Mouse (Mus musculus) right cerebral cortex, postnatal 25 days (tissue): ENCODE measurements around the gene Plxdc1.
A peak's percentile ranks its signal among the peaks of the same experiment; 100 is the strongest.

Source experiments
- DNase-seq: peaks from one replicate; pipeline ENCODE4 v3.0.0; 2022

The Plxdc1 gene

DNA sequence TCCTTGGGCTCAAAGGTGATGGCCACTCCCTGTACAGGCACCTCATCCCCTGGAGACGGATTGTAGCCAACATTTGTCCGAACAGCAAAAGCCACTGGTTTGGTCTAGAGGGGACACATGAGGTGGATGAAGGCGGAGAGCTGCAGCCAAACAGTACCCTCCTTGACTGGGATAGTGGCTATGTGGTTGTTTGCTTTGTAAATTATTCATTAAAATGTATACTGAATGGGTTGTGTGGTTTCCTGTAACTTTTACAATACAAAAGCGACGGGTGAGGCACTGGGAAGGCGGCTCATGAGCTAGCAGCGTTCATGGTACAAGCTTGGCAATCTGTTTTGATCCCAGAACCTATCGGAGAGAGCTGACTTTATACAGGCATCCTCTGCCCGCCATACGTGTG, 26.6 kb upstream of the Plxdc1 start:
- no peak for DNase-seq

DNA sequence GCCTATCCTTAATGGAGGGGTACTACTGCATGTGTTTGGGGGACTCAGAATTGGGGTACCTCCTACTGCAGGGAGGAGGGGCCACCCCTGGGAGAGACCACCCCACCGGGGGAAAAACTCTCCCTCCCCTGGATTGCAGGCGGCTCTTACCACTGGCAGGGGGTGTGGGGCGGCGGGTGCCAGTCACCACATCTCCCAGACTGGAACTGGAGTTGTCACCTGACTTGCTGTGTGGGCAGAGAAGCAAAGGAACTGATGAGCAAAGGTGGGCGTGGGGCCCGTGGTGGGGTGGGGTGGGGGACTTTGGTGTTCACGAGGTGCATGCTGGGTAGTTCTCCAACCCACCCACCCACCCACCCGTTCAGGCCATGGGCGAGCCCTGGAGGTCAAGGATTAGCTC, 25.5 kb upstream of the Plxdc1 start:
- no peak for DNase-seq

DNA sequence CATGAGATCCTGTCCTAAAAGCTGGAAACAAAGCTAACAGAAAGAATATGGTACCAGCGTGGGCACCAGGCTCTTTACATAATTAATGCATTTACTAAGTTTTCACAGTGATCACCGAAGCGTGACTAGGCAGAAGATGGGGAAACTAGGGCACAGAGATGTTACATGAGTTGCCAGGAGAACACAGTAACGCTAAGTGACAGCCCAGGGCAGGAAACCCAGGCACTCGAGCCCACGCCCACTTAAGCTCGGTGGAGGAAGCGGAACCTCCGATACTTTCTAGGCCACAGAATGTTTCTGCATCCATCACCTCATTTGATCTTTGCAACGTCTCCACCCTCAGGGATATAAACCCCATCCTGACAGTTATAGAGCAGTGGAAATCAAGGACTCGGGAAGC, 21.8 kb upstream of the Plxdc1 start:
- DNase-seq: no peak

DNA sequence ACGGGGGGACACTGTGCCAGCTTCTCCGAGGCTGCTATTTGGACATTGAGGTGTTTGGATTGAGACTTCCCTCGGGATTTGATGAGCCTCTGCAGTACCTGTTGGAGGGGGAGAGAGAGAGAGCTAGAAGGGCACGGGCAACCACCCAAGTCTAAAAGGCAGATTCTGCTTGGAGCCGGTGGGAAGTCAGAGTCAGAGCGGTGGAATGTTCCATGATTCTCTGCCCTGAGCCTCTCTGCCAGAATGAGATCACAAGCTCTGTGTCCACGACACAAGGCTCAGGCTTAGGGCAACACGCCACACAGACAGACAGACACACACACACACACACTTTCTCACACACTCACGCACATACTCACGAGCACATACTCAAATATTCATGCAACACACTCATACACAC, 19.4 kb upstream of the Plxdc1 start:
- DNase-seq: no peak

DNA sequence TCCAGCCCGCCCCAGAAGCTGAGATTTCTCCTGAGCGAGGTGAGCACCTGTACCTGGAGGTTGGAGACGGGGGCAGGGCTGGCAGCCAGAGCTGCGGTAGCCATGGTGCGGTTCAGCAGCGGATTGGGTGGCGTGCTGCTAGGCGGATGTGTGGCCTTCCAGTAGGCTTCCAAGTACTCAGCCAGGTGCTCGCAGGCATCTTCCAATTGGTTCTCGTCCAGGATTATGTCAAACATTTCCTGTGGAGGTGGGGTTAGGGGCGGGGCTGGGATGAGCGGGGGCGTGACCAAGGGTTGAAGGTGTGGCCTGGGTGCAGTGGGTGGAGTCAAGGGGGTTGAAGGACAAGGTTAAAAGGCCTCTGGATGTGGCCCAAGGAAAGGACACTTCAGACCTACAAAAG, 18.8 kb upstream of the Plxdc1 start:
- no peak for DNase-seq

DNA sequence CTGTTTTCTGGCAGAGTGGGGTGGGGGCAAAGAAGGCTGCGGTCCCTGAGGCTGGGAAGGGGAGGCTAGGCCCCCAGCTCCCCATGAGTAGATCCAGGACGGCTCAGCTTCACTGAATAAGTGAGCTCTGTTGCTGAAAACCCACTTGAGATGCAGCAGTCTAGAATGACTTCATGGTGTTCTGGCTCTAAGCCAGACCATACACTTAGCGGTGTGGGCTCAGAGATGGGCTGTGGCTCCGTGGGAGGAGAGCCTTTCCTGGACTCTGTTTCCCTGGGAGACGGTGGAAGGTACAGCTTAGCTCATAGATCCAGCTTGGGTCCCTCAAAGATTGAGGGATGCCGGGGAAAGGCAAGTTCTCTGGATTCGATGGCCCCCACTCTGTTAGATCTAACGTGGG, 17.9 kb upstream of the Plxdc1 start:
- peak; percentile 73 for DNase-seq

DNA sequence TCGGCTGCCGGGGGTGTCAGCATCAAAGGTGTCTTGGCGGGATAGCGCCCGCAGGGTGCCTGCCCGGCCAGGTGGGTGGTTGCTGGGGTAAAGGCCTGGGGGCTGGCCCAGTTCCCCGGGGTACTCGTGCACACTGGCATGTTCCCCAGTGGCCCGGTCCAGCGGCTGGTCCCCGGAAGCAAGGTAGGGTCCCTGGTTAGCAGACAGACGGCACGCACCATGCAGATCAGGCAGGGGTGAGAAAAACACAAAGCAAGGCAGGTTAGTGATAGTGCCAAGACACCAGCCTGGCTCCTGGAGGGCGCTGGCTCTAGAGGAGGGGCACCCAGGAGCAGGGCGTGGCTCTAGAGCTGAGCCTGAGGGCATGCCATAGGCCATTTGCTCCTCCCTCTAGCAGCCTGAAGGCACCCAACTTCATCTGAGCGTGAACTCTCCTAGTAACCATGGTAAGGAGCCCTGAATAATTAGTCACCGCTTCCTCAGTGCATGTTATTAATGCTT, 17.0 kb upstream of the Plxdc1 start:
- peak; percentile 30 for DNase-seq

DNA sequence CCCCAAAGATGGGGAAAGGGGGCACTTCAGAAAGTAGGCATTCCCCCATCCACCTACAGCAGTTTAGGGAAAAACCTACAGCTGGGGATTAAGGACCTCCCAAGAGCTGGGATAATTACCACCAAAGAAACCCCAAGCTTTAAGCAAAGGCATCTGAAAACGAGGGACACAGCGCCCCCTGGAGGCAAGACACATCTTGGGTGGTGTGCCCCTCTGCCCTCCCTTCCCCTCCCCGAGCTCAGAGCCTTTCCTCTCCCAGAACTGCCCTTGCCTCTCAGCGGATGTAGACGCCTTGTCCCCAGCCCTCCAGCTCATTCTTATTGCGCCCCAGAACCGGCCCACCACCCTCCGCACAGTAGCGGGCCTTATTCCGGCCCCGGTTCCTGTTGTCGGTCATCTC, 16.4 kb upstream of the Plxdc1 start:
- peak; percentile 56 for DNase-seq

DNA sequence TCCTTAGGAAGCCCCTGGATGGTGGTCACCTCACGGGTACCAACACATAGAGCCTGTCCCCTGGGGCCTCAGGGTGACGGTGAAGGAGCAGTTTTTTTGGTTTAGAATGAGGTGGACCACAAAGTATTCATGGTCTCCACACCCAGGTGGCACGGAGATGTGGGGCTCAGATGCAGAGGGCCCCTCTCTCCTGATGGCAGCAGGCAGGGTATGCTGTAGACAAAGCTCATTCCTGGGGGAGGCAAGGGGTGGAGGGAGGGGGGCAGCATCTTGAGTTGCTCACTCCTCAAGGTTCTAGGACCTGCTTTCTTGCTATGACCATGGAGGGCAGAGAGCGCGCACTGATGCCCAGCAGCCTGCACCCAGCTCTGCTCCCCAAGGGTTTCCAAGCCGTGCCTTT, 15.7 kb upstream of the Plxdc1 start:
- DNase-seq: no peak

DNA sequence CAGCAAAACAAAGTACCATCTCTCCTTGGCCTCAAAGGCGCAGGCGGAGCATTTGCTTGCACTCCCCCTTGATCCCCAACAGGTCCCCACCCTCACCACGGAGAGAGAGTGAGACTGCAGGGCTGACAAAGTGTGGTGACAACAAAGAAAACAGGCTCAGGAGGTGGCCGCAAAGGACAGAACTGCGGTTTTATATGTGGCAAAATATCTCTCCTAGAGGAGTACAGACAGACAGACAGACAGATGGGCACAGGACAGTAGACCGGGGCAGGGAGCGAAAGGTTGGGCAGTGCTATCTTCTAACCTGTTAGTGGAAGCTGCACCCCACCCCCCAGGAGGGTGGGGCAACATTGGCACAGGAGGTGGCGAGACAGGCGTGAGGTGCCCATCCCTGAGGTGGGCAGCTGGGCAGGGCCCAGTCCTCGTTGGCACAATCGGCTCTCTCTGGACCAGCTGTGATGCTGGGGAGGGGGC, 15.1 kb upstream of the Plxdc1 start:
- no peak for DNase-seq

DNA sequence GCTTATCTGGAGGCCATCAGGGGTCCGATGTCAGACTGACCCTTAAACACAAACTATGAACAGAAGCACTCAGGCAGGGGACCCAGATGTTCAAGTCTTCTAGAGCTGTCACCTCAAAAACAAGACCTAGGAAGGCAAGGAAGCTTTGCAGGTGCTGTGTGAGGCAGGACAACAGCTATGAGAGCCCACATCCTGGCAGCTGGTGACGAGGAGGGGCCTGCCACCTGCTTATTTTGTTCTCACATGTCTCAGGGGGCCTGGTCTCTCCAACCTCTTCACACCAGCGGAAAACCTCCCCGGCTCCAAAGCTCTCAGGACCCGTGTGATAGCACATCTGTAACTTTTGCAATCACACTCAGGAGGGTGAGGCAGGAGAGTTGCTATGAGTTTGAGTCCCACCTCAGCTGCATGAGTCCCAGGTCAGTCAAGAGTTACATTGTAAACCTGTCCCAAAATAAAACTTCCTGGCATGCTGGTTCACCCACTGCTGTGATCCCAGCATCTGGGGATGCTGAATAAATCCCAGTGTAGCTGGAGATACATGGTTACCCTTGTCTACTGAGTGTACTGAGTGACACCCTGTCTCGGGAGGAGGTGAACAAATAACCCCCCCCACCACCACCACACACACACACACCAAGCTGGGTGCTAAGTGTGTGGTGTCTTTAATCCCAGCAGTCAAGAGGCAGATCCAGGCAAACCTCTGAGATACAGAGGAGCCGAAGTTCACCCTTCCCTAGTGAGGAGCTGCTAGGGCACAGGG, 14.3 kb upstream of the Plxdc1 start:
- DNase-seq: no peak

DNA sequence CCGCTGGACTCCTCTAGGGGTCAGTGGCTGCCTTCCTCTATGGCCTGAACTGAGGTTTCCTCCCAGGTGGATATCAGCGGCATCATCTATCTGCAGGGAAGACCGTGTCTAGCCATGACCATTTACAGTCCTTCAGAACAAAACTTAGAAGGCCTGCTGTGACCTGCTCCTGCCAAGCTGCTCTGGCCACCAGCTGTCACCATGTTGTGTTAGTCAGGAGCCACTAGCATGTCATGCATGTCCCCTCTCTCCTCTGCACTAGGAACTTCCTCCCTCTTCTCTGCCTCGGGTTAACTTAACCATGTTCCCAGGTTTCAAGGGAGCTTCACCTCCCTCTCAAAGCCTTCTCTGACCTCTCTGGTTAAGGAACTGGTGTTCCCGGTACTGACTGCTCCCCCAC, 13.5 kb upstream of the Plxdc1 start:
- DNase-seq: no peak

DNA sequence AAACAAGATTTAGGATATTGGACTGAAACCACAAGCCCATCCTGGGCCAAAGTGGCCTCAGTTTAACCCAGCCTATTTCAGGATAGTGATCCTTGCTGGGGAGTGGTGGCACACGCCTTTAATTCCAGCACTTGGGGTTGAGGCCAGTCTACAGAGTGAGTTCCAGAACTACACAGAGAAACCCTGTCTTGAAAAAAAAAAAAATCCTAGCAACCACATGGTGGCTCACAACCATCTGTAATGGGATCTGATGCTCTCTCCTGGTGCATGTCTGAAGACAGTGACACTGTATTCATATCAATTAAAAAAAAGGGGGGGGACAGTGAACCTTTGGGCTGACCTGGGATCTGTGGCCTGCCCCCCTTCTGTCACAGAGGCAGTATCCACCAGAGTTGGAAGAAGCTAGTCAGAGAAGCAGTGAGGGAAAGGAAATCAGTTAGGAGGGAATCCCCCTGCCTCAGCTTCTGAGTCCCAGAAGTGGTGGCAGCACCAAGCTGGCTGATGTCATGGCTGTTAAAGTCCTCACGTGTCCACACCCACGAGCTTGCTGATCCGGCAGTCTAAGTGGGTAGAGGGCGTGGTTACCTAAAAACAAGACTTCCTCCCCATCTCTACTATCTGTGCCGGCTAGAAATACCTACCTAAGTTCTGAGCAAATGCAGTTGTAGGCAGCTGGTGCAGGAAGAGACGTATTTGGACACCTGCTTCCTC, 12.8 kb upstream of the Plxdc1 start:
- DNase-seq: peak; percentile 27

DNA sequence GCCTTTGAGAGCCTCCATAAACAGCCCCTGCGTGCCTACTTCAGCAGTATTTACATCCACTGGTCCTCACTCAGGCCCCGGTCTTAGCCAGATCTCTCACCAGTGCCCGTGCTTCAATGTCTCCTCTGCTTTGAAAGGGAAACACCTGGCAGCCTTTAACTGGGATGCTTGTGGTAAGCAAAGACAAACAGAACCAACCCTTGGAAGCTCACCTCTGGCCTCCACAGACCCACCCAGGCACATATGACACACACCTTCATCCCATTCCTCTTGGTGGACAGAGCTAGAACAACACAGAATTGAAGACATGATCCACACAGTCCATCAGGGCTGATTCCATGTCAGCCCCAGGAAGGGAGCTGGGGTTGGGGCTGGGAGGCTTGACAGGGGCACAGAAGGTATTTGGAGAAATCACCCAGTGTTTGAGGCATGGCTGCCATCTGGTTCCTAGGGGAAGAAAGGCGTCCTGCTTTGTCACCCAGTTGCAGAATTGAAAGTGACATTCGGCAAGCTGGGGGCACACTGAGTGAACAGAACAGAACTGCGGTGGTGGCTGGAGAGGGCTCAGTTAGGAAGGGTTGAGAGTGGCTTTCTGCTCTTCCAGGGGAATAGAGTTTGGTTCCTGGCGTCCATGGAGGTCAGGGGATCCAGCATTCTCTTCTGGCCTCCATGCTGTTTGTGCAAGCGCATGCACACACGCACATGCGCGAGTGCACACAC, 12.0 kb upstream of the Plxdc1 start:
- no peak for DNase-seq

DNA sequence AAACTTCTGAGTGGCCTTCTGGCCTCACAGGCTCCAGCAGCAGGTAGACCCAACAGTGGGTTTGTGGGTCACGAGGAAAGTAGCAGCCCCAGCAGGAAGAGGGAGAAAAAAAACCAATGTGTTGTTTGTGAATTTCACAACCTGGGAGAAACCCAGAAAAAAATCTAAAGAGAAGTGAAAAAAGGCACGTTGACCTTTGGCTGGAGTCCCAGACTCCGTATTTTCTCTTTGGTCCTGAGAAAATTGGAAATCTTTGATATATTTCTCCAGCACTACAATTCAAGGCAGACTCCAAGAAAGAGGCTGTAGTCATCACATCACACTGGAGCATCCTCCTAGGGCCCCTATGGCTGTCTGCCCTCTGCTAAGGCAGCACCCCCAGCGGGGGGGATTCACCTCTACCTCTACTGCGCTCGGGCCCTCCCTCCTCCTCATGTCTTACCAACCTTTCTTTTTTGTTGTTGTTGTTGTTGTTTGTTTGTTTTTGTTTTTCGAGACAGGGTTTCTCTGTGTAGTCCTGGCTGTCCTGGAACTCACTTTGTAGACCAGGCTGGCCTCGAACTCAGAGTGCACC, 11.2 kb upstream of the Plxdc1 start:
- no peak for DNase-seq

DNA sequence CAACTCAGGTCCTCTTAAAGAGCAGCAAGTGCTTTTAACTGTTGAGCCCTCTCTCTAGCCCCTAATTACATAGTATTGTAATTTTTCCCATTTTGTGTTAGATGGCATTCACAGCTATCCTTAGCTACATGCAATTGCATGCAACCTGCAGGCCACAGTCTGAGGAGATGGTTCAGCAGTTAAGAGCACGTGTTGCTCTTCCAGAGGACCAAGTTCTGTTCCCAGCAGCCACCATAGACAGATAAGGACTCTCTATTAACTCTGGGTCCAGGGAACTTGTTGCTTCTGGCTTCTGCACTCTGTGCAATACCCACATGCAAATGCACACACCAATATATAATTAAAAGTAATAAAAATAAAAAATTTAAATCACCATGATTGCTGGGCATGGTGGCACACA, 10.4 kb upstream of the Plxdc1 start:
- no peak for DNase-seq

DNA sequence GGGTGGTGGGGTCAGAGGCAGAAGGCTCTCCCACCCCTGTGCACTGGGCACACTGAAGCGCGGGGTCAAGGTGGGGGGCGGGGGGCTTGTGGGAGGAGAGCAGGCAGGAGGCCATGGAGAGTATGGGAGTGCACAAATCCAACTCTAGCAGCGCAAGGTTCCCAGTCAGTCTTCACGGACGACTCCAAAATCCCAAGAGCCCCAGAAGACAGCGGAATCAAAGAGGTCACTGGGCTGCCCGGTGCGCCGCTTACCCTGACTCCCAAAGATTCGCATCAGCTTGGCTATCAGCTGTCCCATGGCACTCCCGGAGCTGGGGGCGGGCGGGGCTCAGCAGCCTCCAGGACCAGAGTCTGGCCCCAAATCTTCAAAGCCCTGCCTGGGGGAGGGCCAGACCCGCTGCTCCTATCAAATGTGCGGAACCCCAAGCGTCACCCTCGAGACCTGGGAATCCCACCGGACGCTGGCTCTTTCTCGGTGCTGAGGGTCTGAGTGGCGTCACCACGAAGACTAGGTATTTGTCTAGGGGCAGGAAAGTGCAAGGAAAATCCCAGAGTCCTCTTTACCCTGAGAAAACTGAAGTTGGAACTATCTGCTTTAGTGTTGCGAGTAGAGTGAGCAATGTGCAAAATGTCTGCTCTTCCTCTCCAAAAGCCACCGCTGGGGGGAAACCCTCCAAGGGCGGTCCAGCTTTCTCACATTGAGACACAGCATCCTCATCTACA, 9.5 kb upstream of the Plxdc1 start, which contains the start of gene Arl5c:
Arl5c (minus strand) TSS at position 618 of the 725 bp plus-strand sequence.
- peak; percentile 28 for DNase-seq

DNA sequence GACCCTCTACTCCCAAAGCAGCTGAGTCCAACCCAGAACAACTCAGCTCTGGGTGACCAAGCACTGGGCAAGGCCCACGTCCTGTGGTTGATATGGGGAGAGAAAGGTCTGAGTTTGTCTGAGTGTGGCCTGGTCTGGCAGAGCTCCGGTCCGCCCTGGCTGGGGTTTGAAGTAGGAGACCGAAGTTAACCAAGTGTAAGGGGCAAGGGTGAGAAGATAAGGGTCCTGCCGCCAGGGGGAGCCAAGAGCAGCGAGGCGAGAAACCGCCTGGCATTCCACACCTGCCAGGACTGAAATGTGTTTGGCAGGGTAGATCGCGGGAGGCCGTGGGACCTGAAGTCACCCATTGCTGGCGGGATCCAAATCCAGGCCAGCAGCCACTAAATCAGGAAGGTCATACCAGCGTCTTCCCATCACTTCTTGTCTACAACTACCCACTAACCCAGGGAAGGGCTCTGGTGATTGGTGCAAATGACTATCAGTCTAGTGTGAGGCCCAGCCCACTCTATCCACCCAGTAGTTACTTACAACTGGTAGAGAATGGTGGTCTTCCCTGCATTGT, 8.4 kb upstream of the Plxdc1 start:
- DNase-seq: peak; percentile 58

DNA sequence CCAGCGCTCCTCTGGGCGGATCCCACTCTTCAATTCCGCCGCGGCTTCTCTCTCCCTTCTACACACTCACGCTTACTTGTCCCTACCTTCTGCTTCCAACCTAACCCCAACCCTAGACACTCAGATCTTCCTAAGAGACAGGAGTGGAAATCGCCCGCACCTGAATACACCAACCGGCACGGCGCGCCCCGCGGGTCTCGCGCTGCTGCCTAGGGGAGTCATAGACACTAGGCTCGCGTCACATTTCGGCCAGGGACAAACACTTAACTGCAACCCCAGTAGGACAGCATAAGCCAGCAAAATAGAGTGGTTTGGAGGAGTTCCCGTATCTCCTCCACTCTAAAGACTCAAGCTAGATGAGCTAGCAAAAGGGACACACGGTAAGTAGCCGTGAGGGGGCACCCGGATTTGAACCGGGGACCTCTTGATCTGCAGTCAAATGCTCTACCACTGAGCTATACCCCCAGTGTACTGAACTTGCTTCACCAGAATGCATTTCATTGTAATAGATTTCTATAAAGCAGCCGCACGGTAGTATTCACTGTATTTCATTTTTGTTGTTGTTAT, 2.4 kb upstream of the Plxdc1 start:
- DNase-seq: peak; percentile 83

DNA sequence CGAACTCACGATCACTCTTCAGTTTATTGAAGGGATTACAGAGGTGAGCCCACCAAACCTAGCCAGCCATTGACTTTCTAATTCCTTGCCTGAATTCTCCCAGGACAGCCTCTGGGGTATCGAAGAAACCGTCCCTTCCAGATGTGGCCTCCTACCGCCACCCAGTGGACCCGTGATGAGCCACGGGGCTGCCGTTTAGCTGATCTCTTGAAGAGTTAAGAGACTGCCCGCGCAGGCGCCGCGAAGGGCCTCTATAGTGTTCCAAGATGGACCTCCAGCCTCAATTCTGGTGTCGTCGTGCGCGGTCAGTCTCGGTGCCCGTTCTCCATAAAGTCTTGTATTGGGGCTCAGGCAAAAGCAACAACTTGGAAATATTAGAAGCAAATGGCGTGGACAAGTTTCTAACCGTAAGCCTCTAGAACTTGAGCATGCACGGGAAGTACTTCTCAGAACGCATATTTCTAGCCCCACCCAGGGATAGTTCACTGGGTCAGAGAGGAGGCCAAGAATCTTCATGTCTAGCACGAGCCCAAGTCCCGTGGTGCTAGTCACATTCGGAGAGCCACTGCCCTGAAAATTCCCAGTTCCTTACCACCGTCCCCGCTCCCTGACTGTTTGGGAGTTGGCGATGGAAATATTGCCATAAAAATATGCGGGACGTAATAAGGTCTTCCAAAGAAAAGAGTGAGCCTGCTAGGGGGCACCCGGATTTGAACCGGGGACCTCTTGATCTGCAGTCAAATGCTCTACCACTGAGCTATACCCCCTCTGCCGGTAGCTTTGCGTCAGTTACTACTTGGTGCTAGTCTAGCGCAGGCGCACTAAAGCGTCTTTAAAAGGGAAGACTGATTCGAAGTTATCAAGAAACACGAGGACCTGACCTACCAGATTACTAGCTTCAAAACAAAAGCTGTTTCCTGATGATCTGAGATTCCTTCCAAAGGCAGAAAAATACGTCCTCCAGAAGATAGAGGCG, 1.6 kb upstream of the Plxdc1 start:
- peak; percentile 92 for DNase-seq
